Mouse (Mus musculus) thymus, postnatal 4 days (tissue): ENCODE data around the gene Tanc1.

Experiments
- DNase-seq: peaks from one replicate; pipeline ENCODE4 v3.0.0; 2021

Gene Tanc1

DNA sequence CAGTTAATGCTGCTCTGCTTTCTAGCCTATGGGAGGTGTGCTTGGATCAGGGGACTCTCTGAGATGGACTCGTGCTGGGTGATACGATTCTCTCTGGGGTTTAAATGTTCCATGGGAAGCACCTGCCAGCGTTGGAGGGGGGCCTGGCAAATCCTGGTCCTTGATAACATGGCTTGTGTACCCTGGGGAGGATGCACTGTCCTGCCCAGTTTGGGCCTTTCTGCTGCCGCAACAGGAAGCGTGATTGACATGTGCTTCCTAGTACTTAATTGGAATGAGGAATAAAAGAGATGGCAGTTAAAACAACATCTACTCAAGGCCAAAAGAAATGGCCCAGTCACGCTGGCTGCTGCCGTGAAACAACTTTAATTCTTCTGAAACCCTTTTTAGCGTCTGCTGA is 109.3 kb downstream of the Tanc1 start:
- DNase-seq: no peak

DNA sequence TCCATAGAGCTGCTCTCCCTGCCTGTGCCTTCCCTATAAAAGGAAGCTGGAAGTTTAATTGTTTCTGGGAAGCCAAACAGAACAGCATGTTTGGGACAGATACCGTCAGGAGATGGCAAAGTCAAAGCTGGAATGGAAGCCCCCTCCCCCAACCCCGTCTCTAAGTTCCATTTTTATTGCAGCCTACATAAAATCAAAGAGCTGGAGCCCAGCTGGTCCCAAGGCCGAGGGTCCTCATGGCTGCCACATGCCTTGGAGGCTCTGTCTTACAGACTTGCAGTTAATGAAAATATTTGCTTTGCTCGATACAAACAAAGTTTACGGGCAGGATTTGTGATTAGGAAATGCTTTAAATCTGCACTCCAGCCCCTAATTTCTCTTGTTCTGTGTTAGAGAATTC is 109.9 kb downstream of the Tanc1 start:
- no peak for DNase-seq

DNA sequence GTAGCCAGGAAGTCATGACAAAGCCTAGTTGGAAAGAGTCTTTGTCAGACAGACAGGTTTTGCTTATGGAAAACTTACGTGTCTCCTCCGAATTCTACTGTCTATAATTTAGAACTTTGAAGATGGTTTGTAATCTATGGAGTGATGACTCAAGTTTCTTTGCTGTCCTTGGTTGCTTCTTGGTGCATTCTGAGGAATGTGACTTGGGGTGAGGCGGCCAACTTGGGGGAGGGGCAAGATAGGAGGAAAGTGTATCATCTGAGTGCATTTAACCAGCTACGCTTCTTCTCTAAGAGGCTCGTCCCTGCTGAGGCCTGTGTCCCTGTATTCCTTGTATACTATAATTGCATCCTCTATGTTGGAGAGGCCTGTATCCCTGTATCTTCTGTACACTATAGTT is 111.5 kb downstream of the Tanc1 start:
- DNase-seq: no peak

DNA sequence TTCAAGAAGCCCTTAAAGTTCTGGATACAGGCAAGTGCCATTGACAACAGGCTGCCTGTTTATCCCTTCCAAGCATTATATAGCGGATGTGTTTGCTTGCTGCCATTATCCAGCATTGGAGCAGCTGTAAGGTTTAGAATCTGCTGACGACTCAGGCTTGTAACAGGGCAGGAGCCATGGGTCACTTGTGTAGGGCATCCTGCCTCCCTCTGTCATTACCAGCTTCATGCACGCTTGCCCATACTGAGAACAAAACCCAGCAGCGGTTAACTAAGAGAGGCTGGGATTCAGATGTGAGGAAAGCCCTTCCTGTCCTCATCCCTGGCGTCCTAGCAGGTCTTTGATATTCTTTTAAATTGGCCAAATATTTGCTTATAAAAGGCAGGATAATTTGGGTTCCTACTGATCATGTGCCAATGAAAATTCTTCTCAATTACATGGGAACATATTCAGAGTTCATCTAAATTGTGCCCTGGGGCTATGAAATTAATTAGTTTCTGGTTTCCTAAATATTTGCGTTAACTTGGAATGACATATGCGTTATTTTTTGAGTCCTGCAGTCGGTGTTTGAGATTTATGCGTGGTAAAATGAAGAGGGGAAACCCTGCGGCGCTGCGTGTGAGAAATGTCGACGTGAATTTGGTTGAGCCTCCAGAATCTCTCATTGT is 113.8 kb downstream of the Tanc1 start:
- DNase-seq: no peak

DNA sequence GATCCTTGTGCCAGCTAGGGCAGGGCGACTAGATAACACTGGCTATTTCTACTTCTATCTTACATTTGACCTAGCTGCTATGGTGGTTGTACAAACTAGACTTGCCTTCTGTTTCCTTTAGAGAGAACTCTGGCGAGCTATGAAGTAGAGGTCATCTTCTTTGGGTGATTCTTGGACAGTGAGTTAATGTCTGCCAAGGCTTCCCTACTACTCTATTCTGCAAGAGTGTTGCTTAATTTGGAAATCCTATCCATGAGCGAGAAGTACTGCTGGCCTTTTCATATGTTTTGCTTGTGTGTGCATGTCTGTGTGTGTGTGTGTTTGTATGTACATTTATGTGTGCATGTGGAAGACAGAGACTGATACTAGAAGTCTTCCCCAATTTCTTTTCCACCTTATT is 120.0 kb downstream of the Tanc1 start:
- no peak for DNase-seq

DNA sequence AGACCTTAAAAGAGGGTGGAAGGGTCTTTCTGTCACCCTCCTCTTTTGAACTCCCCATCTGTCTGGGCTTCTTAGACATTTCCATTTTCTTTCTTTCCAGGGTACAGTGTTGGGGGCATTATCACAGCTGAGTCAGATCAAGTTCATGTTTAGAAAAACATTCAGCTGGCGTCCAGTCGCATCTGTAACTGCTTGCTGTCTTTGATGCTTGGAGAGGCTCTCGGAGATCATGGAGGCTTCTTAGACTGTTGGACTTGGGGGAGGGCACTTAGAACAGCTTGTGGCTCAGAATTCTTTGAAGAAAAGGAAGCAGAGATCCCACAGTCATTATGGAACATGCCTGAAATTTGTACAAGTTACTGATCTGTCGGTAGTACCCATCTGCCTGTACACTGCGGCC is 121.6 kb downstream of the Tanc1 start:
- no peak for DNase-seq

DNA sequence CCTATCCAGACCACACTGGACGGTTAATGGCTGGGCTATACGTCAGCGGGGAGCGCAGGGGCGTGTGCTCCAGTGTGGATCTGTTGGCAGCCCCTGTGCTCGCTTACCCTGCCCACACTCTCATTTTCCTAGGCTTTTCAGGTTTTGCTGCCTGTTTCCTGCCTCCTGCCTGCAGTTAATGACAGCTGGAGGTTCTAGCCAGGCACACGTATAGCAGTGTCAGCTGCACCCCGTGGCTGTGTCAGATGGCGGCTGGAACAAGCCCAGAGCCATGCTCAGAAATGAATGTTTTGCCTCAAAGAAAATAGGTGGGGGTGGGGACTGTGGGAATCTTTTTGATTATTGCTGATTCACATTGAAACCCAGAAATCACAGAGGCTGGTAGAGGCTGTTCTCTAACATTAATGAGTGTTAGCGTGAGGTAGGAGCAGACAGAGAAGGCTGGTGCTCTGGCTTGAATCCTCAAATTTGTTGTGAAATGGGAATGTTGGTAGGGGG is 124.6 kb downstream of the Tanc1 start:
- DNase-seq: no peak

DNA sequence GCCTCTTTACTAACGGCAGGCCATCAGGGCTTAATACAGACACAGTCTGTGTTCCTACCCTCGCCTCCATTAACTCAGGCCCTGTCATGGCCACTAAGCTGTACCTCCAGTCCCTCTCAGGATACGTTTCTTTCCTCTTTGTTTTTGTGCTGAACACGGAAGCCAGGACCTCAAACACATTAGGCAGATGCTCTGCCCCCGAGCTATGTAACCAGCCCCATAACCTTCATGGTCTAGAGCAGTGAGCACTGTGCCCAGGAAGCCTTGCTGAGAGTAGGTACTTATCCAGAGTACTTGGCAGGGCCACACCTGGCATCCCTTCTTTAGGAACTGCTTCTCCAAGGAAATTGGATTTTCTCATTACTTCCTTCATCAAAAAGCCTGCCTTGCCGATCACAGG is 125.5 kb downstream of the Tanc1 start:
- DNase-seq: no peak

DNA sequence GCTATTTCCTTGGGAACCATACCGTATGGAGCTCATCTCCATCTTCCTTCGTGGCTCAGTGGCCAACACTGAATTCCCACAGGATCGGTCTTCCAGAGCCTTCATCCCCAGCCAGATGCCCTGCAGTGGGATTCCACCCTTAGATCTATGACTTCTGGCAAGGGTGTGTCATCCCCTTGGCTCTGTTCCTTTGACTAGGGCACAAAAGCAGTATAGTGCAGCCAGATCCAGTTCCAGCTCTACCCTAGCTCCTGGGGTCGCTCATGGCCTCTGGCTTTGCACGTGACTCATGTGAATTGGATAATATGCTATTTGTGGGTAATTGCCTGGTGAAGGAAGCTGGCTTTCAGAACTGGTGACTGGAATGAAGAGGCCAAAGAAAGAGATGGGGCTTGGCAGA is 126.5 kb downstream of the Tanc1 start:
- no peak for DNase-seq

DNA sequence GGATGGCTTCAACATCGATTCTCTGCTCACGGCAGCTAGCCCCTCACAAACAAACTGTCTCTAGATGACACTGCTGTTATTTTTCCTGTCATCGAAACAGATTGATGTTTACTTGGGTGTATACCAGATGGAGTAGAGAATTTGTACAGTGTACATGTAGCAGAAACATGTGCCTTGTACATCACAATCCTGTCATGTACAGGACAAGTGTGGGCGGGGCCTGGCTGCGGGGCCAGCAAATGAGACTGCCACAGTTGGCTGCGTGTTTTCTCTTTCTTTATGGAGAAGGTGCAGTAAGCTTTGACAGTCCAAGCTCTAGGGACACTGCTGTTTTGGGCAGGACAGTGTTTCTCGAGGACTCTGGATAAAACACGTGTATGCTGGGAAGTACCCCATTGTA is 127.2 kb downstream of the Tanc1 start:
- DNase-seq: no peak

DNA sequence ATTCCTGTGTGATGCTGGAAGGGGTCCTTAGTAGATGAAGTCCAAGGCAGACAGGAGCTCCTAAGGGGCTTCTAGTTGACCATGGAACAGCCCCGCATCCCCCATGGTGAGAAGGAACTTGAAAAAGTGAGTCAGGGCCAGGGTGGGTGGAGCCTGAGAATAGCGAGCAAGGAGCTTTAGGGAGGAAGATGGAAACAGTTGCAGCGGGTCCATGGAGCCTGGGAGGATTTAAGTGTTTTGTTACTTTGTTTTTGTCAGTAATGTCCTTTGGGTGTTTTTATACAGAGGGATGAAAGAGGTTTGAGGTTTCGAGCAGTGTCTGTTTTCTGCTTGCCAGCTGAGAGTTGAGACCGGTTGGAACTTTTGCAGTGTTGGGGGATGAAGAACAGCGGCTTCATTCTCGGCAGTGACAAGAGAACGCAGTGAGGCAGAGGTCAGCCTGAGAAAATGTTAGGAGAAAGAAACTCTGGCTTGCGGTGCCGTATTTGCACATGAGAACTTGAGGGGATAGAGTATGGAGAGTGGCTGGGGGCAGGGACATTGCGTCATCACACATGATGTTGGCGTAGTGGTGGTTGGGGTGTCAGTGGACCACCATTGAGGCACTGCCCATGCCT is 130.8 kb downstream of the Tanc1 start:
- DNase-seq: no peak

DNA sequence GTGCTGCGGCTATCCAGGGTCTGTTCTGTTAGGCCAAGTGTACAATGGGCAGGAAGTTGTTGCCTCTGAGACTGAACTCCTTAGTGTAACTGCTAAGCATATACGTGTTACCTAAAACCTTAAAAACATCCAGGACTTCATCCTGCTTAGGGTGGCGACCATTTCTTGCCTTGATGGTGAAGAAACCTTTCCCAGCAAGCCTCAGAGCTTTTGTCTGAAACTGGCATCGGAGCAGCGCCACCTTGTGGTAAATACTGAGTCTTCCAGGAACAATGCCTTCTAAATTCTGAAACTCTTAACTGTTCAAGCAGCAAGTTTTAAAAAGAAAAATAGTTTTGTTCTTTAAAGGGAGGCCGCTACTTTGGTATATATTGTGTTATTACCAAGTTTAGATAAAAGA is 133.6 kb downstream of the Tanc1 start:
- DNase-seq: peak; percentile 70

DNA sequence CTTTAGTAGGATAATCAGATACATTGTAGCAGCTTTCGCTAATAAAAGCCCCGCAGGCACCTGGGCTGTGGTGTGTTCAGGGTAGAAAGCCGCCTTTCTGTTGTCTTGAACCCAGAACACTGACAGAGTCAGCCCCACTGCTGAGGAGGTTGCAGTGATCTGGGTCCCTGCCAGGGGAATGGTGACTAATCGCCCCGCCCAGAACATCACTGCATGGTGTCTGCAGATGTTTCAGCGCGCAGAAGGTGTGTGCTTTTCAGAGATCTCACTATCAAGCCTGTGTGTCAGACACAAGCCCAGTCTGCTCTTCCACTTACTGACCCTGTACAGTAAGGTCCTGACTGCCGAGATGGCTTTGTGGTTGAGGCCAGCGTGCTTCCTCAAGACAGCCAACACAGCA is 134.2 kb downstream of the Tanc1 start:
- no peak for DNase-seq

DNA sequence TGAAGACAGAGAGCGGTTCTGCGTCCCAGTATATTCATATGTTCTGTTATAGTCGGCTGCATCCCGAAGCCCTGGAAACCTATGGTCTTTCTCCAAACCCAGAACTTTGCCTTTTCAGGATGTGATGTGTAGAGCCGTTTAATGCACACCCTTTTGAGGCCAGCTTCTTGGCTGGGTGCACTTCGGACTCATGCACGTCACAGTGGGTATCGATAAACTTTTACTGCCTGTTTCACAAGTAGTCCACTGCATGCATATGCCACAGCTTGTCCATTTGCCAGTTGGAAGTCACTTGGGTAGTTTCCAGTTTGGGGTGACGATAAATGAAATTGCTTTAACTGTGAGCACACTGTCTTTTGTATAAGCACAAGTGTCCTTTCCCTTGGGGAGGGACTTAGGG is 135.9 kb downstream of the Tanc1 start:
- DNase-seq: no peak

DNA sequence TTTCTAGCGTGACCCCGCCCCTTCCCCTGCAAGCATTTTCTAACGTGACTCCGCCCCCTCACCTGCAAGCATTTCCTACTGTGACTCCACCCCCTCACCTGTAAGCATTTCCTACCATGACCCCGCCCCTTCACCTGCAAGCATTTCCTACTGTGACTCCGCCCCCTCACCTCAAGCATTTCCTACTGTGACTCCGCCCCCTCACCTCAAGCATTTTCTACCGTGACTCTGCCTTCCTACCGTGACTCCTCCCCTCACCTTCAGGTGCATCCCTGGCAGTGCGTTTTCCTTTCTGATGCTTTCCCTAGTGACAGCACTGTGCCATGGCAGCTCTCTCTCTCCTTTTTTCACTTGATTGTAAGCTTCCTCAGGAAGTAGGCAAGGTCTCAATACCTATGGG is 137.5 kb downstream of the Tanc1 start:
- DNase-seq: no peak

DNA sequence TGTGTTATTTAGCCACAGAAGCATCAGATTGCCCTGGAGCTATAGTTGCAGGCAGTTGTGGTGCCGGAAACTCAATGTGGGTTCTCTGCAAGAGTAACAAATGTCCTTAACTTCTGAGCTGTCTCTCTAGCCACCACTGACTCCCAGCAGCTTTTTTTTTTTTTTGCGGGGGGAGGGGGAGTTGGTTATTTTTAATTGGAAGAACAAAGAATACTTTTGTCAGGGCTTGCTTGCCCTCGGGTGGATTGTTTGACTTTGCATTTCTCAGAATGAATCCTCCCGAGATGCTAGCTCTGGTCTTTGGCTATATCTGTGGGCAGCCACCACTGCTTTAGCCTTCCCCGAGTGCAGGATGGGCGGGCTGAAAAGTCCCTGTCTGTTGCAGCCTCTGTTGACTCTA is 139.3 kb downstream of the Tanc1 start:
- DNase-seq: no peak

DNA sequence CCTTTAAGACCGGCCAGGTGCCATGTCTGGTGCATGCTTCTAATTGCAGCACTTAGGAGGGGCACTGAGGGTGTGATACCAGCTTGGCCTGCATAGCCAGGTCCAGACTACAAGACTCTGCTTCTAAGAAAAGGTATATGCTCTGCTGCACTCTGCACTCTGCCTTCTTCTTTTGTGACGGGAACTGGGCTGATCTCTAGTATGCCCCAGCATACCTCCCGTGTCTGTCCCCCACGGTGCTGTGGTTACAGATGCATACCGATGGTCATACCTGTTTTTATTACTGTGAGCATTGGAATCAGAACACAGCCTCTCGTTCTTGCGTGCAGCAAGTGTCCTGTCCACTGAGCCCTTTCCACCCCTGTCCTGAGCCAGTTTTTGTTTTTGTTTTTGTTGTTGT is 140.3 kb downstream of the Tanc1 start:
- no peak for DNase-seq

DNA sequence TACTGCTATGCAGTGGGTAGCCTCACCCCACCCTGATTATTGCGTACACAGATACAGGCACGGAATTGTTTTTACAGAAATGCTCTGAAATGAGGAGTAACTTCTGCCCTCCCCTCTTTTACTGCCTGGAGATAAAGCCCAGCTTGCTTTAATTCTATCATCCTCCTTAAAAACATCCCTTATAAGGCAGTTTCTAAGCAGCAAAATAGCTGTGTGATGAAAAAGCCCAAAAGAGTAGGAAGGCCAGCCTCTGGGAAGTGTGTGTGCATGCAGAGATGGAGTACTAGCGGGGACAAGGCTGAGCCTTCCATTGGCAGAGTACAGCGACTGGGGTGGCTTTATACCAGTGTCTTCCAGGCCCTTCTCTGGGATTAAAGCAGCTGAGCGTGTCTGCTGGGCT is 140.9 kb downstream of the Tanc1 start:
- no peak for DNase-seq

DNA sequence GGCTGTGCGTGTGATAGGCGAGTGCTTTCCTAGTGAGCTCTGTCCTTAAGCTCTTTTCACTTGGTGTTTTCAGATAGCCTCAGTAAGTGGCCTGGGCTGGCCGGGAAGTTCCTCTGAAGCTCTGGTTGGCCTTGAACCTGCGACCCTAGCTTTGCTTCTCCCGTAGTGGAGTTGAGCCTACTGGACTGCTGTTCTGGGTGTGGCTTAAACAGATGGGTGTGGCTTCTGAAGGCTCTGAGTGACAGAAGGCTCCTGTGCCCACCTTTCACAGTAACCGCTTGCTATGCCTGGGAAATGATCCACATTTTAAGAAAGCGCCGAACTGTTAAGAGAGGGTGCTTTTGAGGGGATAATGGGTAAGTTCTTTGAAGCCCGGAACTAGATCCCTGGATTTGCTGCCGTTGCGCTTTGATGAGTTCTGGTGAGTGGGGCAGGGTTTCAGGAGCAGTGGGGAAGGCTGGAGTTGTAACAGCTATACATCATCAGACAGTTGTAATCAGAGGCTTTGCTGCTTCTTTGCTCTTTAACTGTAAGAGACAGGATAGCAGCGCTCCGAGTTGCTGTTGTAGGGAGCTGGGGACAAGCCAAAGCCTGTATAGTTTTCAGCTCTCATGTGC is 144.4 kb downstream of the Tanc1 start:
- no peak for DNase-seq

DNA sequence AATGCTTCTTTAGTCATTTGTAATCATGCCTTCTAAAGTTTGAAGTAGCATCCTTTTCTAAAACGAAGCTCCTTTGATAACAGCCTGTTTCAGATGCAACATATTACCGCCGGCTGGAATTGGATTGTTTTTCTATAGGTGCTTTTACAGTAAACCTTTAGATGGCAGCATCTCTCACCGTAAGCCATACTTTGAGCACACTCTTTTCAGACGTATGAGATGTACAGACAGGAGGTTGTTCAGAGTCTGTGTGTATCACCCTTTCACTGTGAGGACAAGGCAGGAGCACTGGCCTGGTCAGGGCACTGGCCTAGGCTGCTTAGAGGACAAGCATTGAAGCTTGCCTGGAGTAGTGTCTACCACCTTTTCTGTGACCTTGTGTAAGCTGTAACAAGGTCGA is 145.2 kb downstream of the Tanc1 start:
- no peak for DNase-seq

DNA sequence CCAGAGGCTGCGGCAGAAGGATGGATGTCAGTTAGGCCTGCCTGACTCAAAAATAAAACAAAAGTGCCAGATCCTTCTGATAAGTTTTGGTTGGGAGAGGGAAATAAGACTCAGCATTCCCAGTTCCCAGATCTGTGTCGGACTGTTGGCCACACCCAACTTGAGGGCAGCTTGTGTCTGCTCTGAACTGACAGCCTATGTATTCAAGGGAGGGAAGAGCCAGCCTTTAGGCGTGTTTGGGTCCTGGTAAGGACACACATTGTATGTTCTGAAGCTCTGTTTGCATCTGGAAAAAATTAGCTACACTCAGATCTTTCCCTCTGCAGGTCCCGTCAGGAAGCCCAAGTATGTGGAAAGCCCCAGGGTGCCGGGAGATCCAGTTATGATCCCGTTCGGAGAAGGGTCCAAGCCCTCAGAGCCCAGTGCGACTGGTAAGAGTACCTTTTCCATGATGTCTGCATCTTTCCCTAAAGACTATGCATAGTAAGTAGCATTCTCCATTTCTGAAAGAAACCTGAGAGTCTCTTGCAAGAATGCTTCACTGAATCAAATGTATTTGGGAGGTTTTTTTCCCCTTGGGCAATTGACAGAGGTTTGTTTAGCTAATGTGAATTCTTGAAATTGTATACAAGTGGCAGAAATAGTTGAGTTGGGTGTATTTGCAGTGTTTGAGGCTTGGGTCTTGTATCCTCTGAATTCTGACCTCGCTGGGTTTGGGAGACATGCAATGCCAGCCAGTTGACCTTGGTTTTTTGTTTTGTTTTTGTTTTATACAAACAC is 146.5 kb downstream of the Tanc1 start:
- DNase-seq: no peak

DNA sequence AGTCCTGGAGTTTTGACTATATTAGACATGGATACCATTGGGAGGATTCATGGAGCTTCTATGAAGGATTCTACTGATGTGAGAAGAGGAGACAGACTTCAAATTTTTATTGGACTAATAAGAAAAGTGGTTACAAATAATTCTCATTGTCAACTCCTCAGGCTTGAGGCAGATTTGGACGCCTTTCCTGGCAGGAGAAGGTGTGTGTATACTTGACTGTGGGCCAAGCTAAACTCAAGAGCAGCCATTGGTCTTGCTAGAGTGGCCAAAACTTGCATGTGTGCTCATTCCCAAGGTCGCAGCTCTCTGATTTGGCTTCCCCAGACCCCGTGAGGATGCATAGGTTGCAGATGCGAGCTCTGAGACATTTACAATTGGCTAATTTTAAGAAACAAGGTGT is 148.9 kb downstream of the Tanc1 start:
- DNase-seq: no peak

DNA sequence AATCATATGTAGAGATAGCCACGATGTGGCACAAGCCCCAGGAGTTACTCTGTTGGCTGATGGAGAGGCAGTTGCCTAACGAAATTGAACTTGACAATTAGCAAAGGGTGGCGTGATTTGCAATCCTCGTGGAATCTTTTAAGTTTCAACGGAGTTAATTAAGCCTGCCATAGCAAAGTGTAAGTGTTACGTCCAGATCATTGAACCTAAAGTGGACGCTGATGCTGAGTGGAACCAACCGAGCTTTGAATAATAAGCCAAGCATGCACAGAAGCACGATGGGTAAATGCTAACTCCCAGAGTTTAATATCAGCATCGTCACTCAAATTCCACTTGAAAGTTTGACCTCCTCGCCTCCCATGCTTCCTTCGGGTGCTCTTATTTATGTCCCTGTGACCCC is 149.3 kb downstream of the Tanc1 start:
- DNase-seq: no peak

DNA sequence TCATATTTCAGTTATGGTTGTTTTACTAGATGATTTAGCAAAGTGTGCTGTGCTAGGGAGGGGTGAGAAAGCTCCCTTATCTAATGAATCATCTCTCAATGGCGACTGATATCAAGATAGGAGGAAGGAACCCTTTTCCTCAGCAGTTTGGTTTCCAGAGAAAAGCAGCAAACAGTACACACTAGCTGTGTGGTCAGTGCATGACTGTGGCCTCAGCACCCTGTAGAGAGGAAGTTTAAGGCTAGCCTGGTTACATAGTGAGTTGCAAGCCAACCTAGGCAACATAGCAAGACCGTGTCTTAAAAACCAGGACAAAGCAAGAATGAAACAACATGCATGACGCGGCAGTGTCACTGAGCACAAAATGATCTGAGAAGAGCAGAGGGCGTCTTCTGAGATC is 150.4 kb downstream of the Tanc1 start:
- no peak for DNase-seq
